Comparison of ENCODE assay signal across 17 mouse cellular contexts in genomic region chr17:11260663-11261062, GRCm38 (mm10).
DNase-seq lines count a peak whose midpoint lies in the region; ATAC-seq and TF ChIP-seq lines count a peak whose summit lies in the region.
"Had no signal": no experiment of that assay in that cellular context is flagged by ENCODE, and none has a peak within 500 bp of the region (broad histone marks: within the 10 kb centered on the region; RNA-seq: fewer than 3 reads in every experiment).

No protein-coding gene starts in this region.

- H3K9ac ChIP-seq in midbrain, postnatal 0 days (replicated peaks; ENCODE audit: low read length, poor library complexity, severe bottlenecking): no peak overlapping the region
- no peak overlapping the region for H3K9ac ChIP-seq in midbrain, embryonic 15.5 days
- no peak overlapping the region for H3K9ac ChIP-seq in liver, embryonic 12.5 days
- H3K9ac ChIP-seq: heart, embryonic 13.5 days; limb, embryonic 12.5 days; lung, embryonic 15.5 days had no signal

- TF ChIP-seq CTCF in midbrain, postnatal 0 days (IDR thresholded peaks at IDR 0.05): no peak
- TF ChIP-seq CTCF in gastrocnemius, adult 2 months (IDR thresholded peaks at IDR 0.05): no peak

- intact Hi-C loops in gastrocnemius, adult 2 months (cut with DNase I): no loop called here

- no peaks in the 10 kb centered on the region for H3K36me3 ChIP-seq in midbrain, postnatal 0 days (ENCODE audit: insufficient read depth, low read length)
- H3K36me3 ChIP-seq in midbrain, embryonic 15.5 days (replicated peaks): no peaks in the 10 kb centered on the region
- no peaks in the 10 kb centered on the region for H3K36me3 ChIP-seq in liver, embryonic 12.5 days
- H3K36me3 ChIP-seq: forebrain, embryonic 10.5 days; heart, embryonic 13.5 days; limb, embryonic 12.5 days; lung, embryonic 15.5 days had no signal

- 0 out of 2 replicates have a peak, but pooled peaks cover 2% of the 10 kb centered on the region for H3K4me1 ChIP-seq in midbrain, postnatal 0 days (ENCODE audit: insufficient read depth, low read length)
- H3K4me1 ChIP-seq in midbrain, embryonic 15.5 days: no peaks in the 10 kb centered on the region
- H3K4me1 ChIP-seq in liver, embryonic 12.5 days: no peaks in the 10 kb centered on the region
- H3K4me1 ChIP-seq: forebrain, embryonic 10.5 days; heart, embryonic 13.5 days; limb, embryonic 12.5 days; lung, embryonic 15.5 days had no signal

- ATAC-seq in midbrain, postnatal 0 days (ENCODE audit: low FRiP score): no peak
- ATAC-seq in midbrain, embryonic 15.5 days (replicated peaks): no peak
- no peak for ATAC-seq in liver, embryonic 12.5 days
- ATAC-seq: Patski had no signal

- 71% methylated on average over 8 of the region's 8 CpGs for WGBS in midbrain, postnatal 0 days
- WGBS in midbrain, embryonic 15.5 days: 72% methylated on average over 8 of the region's 8 CpGs
- 74% methylated on average over 8 of the region's 8 CpGs for WGBS in liver, embryonic 12.5 days (ENCODE audit: insufficient replicate concordance)

- no peaks in the 10 kb centered on the region for H3K9me3 ChIP-seq in midbrain, postnatal 0 days (ENCODE audit: low read length)
- no peaks in the 10 kb centered on the region for H3K9me3 ChIP-seq in midbrain, embryonic 15.5 days
- H3K9me3 ChIP-seq in liver, embryonic 12.5 days (replicated peaks): no peaks in the 10 kb centered on the region
- H3K9me3 ChIP-seq: forebrain, embryonic 10.5 days; heart, embryonic 13.5 days; limb, embryonic 12.5 days; lung, embryonic 15.5 days had no signal

- H3K27ac ChIP-seq in midbrain, postnatal 0 days (ENCODE audit: low read depth, low read length): no peak overlapping the region
- no peak overlapping the region for H3K27ac ChIP-seq in midbrain, embryonic 15.5 days
- no peak overlapping the region for H3K27ac ChIP-seq in gastrocnemius, adult 2 months
- no peak overlapping the region for H3K27ac ChIP-seq in liver, embryonic 12.5 days
- H3K27ac ChIP-seq: forebrain, embryonic 10.5 days; heart, embryonic 13.5 days; limb, embryonic 12.5 days; lung, embryonic 15.5 days had no signal

- peak; percentile 12 to 29 for DNase-seq in heart, adult 18-20 months
- DNase-seq in heart, postnatal 4 days: no peak
- DNase-seq in midbrain, postnatal 0 days (ENCODE audit: low spot score): peak; percentile 78
- DNase-seq in gastrocnemius, adult 2 months: peak; percentile 74
- peak; percentile 68 for DNase-seq in skeletal muscle tissue, adult 2 months (ENCODE audit: low read depth, low spot score)
- DNase-seq in urinary bladder, postnatal 14 days (ENCODE audit: low spot score): no peak
- DNase-seq: adrenal gland, postnatal 10 days; kidney, adult 11 months; retina, postnatal 1 day; thymus, postnatal 36 days had no signal

- no peak overlapping the region for H3K4me2 ChIP-seq in midbrain, postnatal 0 days (ENCODE audit: low read depth, low read length, poor library complexity, severe bottlenecking)
- H3K4me2 ChIP-seq in midbrain, embryonic 15.5 days: no peak overlapping the region
- no peak overlapping the region for H3K4me2 ChIP-seq in liver, embryonic 12.5 days
- H3K4me2 ChIP-seq: heart, embryonic 13.5 days; limb, embryonic 12.5 days; lung, embryonic 15.5 days had no signal

- no peaks in the 10 kb centered on the region for H3K27me3 ChIP-seq in midbrain, postnatal 0 days (ENCODE audit: insufficient read depth, low read length)
- no peaks in the 10 kb centered on the region for H3K27me3 ChIP-seq in midbrain, embryonic 15.5 days (replicated peaks)
- H3K27me3 ChIP-seq in liver, embryonic 12.5 days (replicated peaks): no peaks in the 10 kb centered on the region
- H3K27me3 ChIP-seq: heart, embryonic 13.5 days; limb, embryonic 12.5 days; lung, embryonic 15.5 days; Patski had no signal

- H3K4me3 ChIP-seq in midbrain, postnatal 0 days (ENCODE audit: low read depth, low read length): no peak overlapping the region
- H3K4me3 ChIP-seq in midbrain, embryonic 15.5 days: no peak overlapping the region
- H3K4me3 ChIP-seq in gastrocnemius, adult 2 months: no peak overlapping the region
- H3K4me3 ChIP-seq in liver, embryonic 12.5 days: no peak overlapping the region
- H3K4me3 ChIP-seq: forebrain, embryonic 10.5 days; heart, embryonic 13.5 days; limb, embryonic 12.5 days; lung, embryonic 15.5 days had no signal

Comparison
In these comparisons a context has a peak if more than half of its experiments do, and no peak if none do; other contexts are left out.
1. DNase-seq: peak in heart, adult 18-20 months (2 of 2), midbrain, postnatal 0 days (single experiment), gastrocnemius, adult 2 months (single experiment) and skeletal muscle tissue, adult 2 months (single experiment); none in heart, postnatal 4 days (single experiment) and urinary bladder, postnatal 14 days (single experiment).